Mouse (Mus musculus) embryonic fibroblast, embryonic 13.5 days (primary cell): Measurements from ENCODE around the gene Mrpl52.

Experiments used
- CTCF ChIP-seq: IDR thresholded peaks from 2 replicates; pipeline ENCODE4 v1.5.1; 2011; ENCODE audit warnings: mild to moderate bottlenecking, control low read depth, low read length, moderate library complexity, borderline replicate concordance; ENCODE audit not compliant: insufficient read depth
- POLR2A ChIP-seq: IDR thresholded peaks from 2 replicates; pipeline ENCODE4 v1.6.1; 2011; ENCODE audit warnings: low read depth, mild to moderate bottlenecking, control low read depth, low read length, moderate library complexity

DNA sequence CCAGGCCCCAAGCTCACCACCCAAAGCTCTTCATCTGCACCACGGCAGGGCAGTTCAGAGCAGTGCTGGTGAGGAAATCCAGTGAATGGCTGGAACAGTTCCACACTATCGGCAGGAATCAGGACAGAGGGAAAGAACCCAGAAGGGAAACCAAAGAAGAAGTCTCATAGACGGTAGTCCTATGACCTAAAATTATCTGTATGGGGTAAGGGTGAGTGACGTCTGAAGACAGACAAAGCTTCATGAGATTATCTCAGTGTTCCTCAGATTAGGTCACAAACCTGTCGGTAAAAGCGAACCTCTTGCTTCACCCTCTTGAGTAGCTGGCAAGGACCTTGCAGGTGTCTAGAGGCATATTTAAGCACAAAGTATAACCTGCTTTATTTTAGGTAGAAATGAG, 49.5 kb upstream of the Mrpl52 start:
- TF ChIP-seq CTCF (no peak), POLR2A (no peak)
